Mouse (Mus musculus) forebrain, embryonic 10.5 days (tissue): ENCODE measurements around the gene Rcn3. TPM values are rescaled to one million over a fixed set of nuclear protein-coding genes. Genes with fewer than 3 reads are reported as not detected.
"Not testable (repeated sequence)": the region's sequence is repeated elsewhere in the genome, so short reads cannot be mapped to it uniquely, and the experiment has no call there.

Source experiments
- DNase-seq: peaks from one replicate; pipeline ENCODE4 v3.0.0-alpha.2; 2017; ENCODE audit warnings: low spot score; ENCODE audit errors: extremely low spot score
- H3K27ac ChIP-seq: fragments of 300-500 bp; sonication (generic); 2 replicates; pipeline ENCODE4 v1.5.1; 2016; ENCODE audit warnings: mild to moderate bottlenecking
- H3K27me3 ChIP-seq: fragments of 300-500 bp; sonication (generic); 2 replicates; pipeline ENCODE4 v1.6.1; 2016; ENCODE audit warnings: mild to moderate bottlenecking; ENCODE audit not compliant: poor library complexity, severe bottlenecking
- H3K36me3 ChIP-seq: fragments of 300-500 bp; sonication (generic); replicated peaks from 2 replicates; pipeline ENCODE4 v1.6.1; 2016; ENCODE audit warnings: mild to moderate bottlenecking, moderate library complexity
- H3K4me1 ChIP-seq: fragments of 300-500 bp; sonication (generic); 2 replicates; pipeline ENCODE4 v1.6.1; 2016
- H3K4me3 ChIP-seq: fragments of 300-500 bp; sonication (generic); 2 replicates; pipeline ENCODE4 v1.5.1; 2016; ENCODE audit warnings: mild to moderate bottlenecking, moderate library complexity
- H3K9me3 ChIP-seq: fragments of 300-500 bp; sonication (generic); 2 replicates; pipeline ENCODE4 v1.6.1; 2016; ENCODE audit warnings: mild to moderate bottlenecking, moderate library complexity
- WGBS: fragments of 180-500 bp; shearing (Covaris S2); methylation state at CpG from one replicate; pipeline ENCODE4 v1.1.7; 2016; 5-methylcytosine and 5-hydroxymethylcytosine counted together
- polyA plus RNA-seq: library from polyadenylated mRNA; unstranded; fragments of >200 nt; fragmentation: Nextera tagmentation; extraction: Ambion mirVana; gene quantifications from 2 replicates; pipeline ENCODE4 v1.2.1, GENCODE M21; 2016

Gene Rcn3
- polyA plus RNA-seq, 1 experiment from 2014 or later, result 101 TPM

- Histone ChIP-seq H3K4me1 (peaks cover 54% of the 10 kb centered on the region), H3K9me3 (no peaks in the 10 kb centered on the region), H3K27ac (peak overlapping the region; percentile 100), H3K36me3 (peaks cover 32% of the 10 kb centered on the region), H3K27me3 (peaks cover 10% of the 10 kb centered on the region), H3K4me3 (peak overlapping the region; percentile 98)
- under 1% methylated on average over 17 of the region's 17 CpGs for WGBS
- DNase-seq, result no peak
These were observed 37.3 kb upstream of the Rcn3 start for GRCm38 (mm10) chr7:45129318-45129717.

GRCm38 (mm10) chr7:45128624-45129246, 36.7 kb upstream of the Rcn3 start, which contains the start of gene Rpl13a:
Rpl13a (minus strand) TSS chr7:45128761.
- 0 out of 2 replicates have a peak, but pooled peaks cover 5% of the 10 kb centered on the region for H3K27me3 ChIP-seq
- peaks cover 32% of the 10 kb centered on the region for H3K36me3 ChIP-seq
- peak; percentile 99 for DNase-seq
- H3K4me3 ChIP-seq, result peak within 1 kb of the TSS; percentile 98
- H3K4me1 ChIP-seq, result peaks cover 48% of the 10 kb centered on the region
- H3K9me3 ChIP-seq, result no peaks in the 10 kb centered on the region
- H3K27ac ChIP-seq, result peak within 1 kb of the TSS; percentile 100
- under 1% methylated on average over 48 of the region's 48 CpGs for WGBS

- Histone ChIP-seq H3K4me3 (peak overlapping the region; percentile 98), H3K9me3 (no peaks in the 10 kb centered on the region), H3K36me3 (peaks cover 38% of the 10 kb centered on the region), H3K27ac (peak overlapping the region; percentile 100), H3K27me3 (0 out of 2 replicates have a peak, but pooled peaks cover 5% of the 10 kb centered on the region), H3K4me1 (peaks cover 52% of the 10 kb centered on the region)
- no peak for DNase-seq
- 3% methylated on average over 6 of the region's 6 CpGs for WGBS
These were observed 35.7 kb upstream of the Rcn3 start for GRCm38 (mm10) chr7:45127700-45128224.

GRCm38 (mm10) chr7:45126844-45127699, 35.1 kb upstream of the Rcn3 start:
- Histone ChIP-seq H3K9me3 (no peaks in the 10 kb centered on the region), H3K4me1 (peaks cover 59% of the 10 kb centered on the region), H3K27me3 (0 out of 2 replicates have a peak, but pooled peaks cover 4% of the 10 kb centered on the region), H3K36me3 (peaks cover 45% of the 10 kb centered on the region), H3K4me3 (peak overlapping the region; percentile 98), H3K27ac (peak overlapping the region; percentile 100)
- 54% methylated on average over 21 of the region's 21 CpGs for WGBS
- DNase-seq, result peak; percentile 42

GRCm38 (mm10) chr7:45126147-45126843, 34.3 kb upstream of the Rcn3 start:
- 81% methylated on average over 17 of the region's 17 CpGs for WGBS
- DNase-seq, result no peak
- H3K4me3 ChIP-seq, result peak overlapping the region; percentile 98
- H3K27ac ChIP-seq, result peak overlapping the region; percentile 100
- H3K4me1 ChIP-seq, result peaks cover 67% of the 10 kb centered on the region
- no peaks in the 10 kb centered on the region for H3K27me3 ChIP-seq
- no peaks in the 10 kb centered on the region for H3K9me3 ChIP-seq
- peaks cover 53% of the 10 kb centered on the region for H3K36me3 ChIP-seq

GRCm38 (mm10) chr7:45125649-45126048, 33.6 kb upstream of the Rcn3 start:
- Histone ChIP-seq H3K4me3 (peak overlapping the region; percentile 98), H3K36me3 (peaks cover 59% of the 10 kb centered on the region), H3K4me1 (peaks cover 70% of the 10 kb centered on the region), H3K27ac (peak overlapping the region; percentile 100)
- H3K27me3 ChIP-seq, H3K9me3 ChIP-seq, DNase-seq: not testable (repeated sequence)
- 67% methylated on average over 5 of the region's 5 CpGs for WGBS

GRCm38 (mm10) chr7:45125144-45125600, 33.2 kb upstream of the Rcn3 start:
- peaks cover 69% of the 10 kb centered on the region for H3K4me1 ChIP-seq
- peak overlapping the region; percentile 98 for H3K27ac ChIP-seq
- peak; percentile 56 for DNase-seq
- peak overlapping the region; percentile 98 for H3K4me3 ChIP-seq
- H3K9me3 ChIP-seq, result no peaks in the 10 kb centered on the region
- peaks cover 64% of the 10 kb centered on the region for H3K36me3 ChIP-seq
- H3K27me3 ChIP-seq, result no peaks in the 10 kb centered on the region
- 19% methylated on average over 7 of the region's 7 CpGs for WGBS

GRCm38 (mm10) chr7:45124224-45125143, 32.5 kb upstream of the Rcn3 start, which contains the start of gene Rps11:
Rps11 (minus strand) TSS chr7:45124439.
- Histone ChIP-seq H3K4me1 (peaks cover 62% of the 10 kb centered on the region), H3K27ac (peak within 1 kb of the TSS; percentile 98), H3K4me3 (peak within 1 kb of the TSS; percentile 98), H3K27me3 (no peaks in the 10 kb centered on the region), H3K9me3 (no peaks in the 10 kb centered on the region), H3K36me3 (peaks cover 71% of the 10 kb centered on the region)
- WGBS, result under 1% methylated on average over 59 of the region's 59 CpGs
- DNase-seq, result peak; percentile 100

GRCm38 (mm10) chr7:45123186-45123570, 31.2 kb upstream of the Rcn3 start:
- no peaks in the 10 kb centered on the region for H3K9me3 ChIP-seq
- no peak for DNase-seq
- H3K27ac ChIP-seq, result peak overlapping the region; percentile 98
- H3K4me1 ChIP-seq, result peaks cover 56% of the 10 kb centered on the region
- no peaks in the 10 kb centered on the region for H3K27me3 ChIP-seq
- peak overlapping the region; percentile 98 for H3K4me3 ChIP-seq
- 28% methylated on average over 12 of the region's 12 CpGs for WGBS
- H3K36me3 ChIP-seq, result peaks cover 84% of the 10 kb centered on the region

GRCm38 (mm10) chr7:45122561-45123185, 30.7 kb upstream of the Rcn3 start:
- peaks cover 56% of the 10 kb centered on the region for H3K4me1 ChIP-seq
- no peak for DNase-seq
- WGBS, result 90% methylated on average over 15 of the region's 15 CpGs
- peak overlapping the region; percentile 98 for H3K27ac ChIP-seq
- no peaks in the 10 kb centered on the region for H3K27me3 ChIP-seq
- peak overlapping the region; percentile 98 for H3K4me3 ChIP-seq
- no peaks in the 10 kb centered on the region for H3K9me3 ChIP-seq
- peaks cover 86% of the 10 kb centered on the region for H3K36me3 ChIP-seq

- peaks cover 50% of the 10 kb centered on the region for H3K4me1 ChIP-seq
- no peak for DNase-seq
- H3K4me3 ChIP-seq, result peak overlapping the region; percentile 98
- H3K27ac ChIP-seq, result 0 out of 2 replicates have a peak overlapping the region, but pooled peaks have one; percentile 35
- no peaks in the 10 kb centered on the region for H3K9me3 ChIP-seq
- no peaks in the 10 kb centered on the region for H3K27me3 ChIP-seq
- H3K36me3 ChIP-seq, result peaks cover 83% of the 10 kb centered on the region
These were observed 29.9 kb upstream of the Rcn3 start for GRCm38 (mm10) chr7:45121966-45122365.
